Mouse (Mus musculus) ES-E14 (cell line): Measurements from ENCODE around the gene Glrb. TPM values are rescaled to one million over a fixed set of nuclear protein-coding genes. Genes with fewer than 3 reads are reported as not detected.

Source experiments
- DNase-seq: peaks from one replicate; pipeline ENCODE4 v3.0.0-alpha.2; 2013; ENCODE audit warnings: low read depth, low spot score
- H3K27ac ChIP-seq: 2 replicates; pipeline ENCODE4 v1.5.1; 2012; ENCODE audit warnings: low read depth, mild to moderate bottlenecking, low read length, moderate library complexity, mixed read lengths; ENCODE audit not compliant: poor library complexity, insufficient read depth, severe bottlenecking
- H3K36me3 ChIP-seq: 2 replicates; pipeline ENCODE4 v1.6.1; 2012; ENCODE audit warnings: mild to moderate bottlenecking, low read length, moderate library complexity, mixed read lengths; ENCODE audit not compliant: control insufficient read depth, poor library complexity, insufficient read depth, severe bottlenecking
- H3K4me1 ChIP-seq, 2 experiments: fragments of 150-350 bp in 1 of 2; sonication (generic) in 1 of 2; 2 replicates each; pipeline ENCODE4 v1.6.1; 2012; ENCODE audit warnings: low read length in 2 of 2, mild to moderate bottlenecking in 1 of 2, mixed read lengths in 1 of 2; ENCODE audit not compliant: control insufficient read depth in 2 of 2, insufficient read depth in 2 of 2, poor library complexity in 1 of 2
- H3K4me3 ChIP-seq, 2 experiments: fragments of 150-350 bp in 1 of 2; sonication (generic) in 1 of 2; 2 replicates each; pipeline ENCODE4 v1.5.1; 2012; ENCODE audit warnings: low read length in 2 of 2, low read depth in 1 of 2, mild to moderate bottlenecking in 1 of 2, mixed read lengths in 1 of 2; ENCODE audit not compliant: insufficient read depth in 1 of 2, poor library complexity in 1 of 2, severe bottlenecking in 1 of 2
- H3K9ac ChIP-seq: 2 replicates; pipeline ENCODE4 v1.6.1; 2012; ENCODE audit warnings: low read depth, mild to moderate bottlenecking, low read length, mixed read lengths; ENCODE audit not compliant: poor library complexity, insufficient read depth, severe bottlenecking
- H3K9me3 ChIP-seq: fragments of 150-350 bp; sonication (generic); 2 replicates; pipeline ENCODE4 v1.6.1; 2012; ENCODE audit warnings: low read depth, mild to moderate bottlenecking, low read length; ENCODE audit not compliant: control insufficient read depth, insufficient read depth
- CHD2 ChIP-seq: IDR thresholded peaks from 2 replicates; pipeline ENCODE4 v1.6.1; 2014; ENCODE audit warnings: mild to moderate bottlenecking, low read depth, low read length, inconsistent platforms
- HCFC1 ChIP-seq: IDR thresholded peaks from 2 replicates; pipeline ENCODE4 v1.6.1; 2012; ENCODE audit warnings: low read length, inconsistent platforms, borderline replicate concordance; ENCODE audit not compliant: insufficient read depth
- MAFK ChIP-seq: IDR thresholded peaks from 2 replicates; pipeline ENCODE4 v1.6.1; 2014; ENCODE audit warnings: mild to moderate bottlenecking, low read depth, low read length, inconsistent platforms; ENCODE audit not compliant: insufficient read depth
- ZC3H11A ChIP-seq: IDR thresholded peaks from 2 replicates; pipeline ENCODE4 v1.6.1; 2012; ENCODE audit warnings: low read depth, mild to moderate bottlenecking, inconsistent platforms, low read length, borderline replicate concordance
- ZNF384 ChIP-seq: IDR thresholded peaks from 2 replicates; pipeline ENCODE4 v1.6.1; 2012; ENCODE audit warnings: low read depth, low read length, inconsistent platforms
- in situ Hi-C, 2 experiments: fragments of 600-800 bp; cut with MboI; formaldehyde crosslinking; loops; one replicate each; pipeline ENCODE4 v1.15.1; 2025; ENCODE audit warnings: low sequenced_read_pairs in 2 of 2, inconsistent platforms in 1 of 2; ENCODE audit not compliant: unreplicated experiment in 2 of 2
- total RNA-seq: library from RNA; depleted of rRNA; stranded (reverse); fragments of 300-350 nt; gene quantifications from 2 replicates; pipeline ENCODE4 v1.2.3, GENCODE M21; 2012

The Glrb gene
- total RNA-seq, 1 experiment: 1.4 TPM

GRCm38 (mm10) chr3:80823975-80824374, 89.5 kb downstream of the Glrb start:
- TF ChIP-seq ZNF384: no peak
- TF ChIP-seq CHD2: no peak
- TF ChIP-seq HCFC1: no peak
- TF ChIP-seq ZC3H11A: no peak
- TF ChIP-seq MAFK: no peak
- no peaks in the 10 kb centered on the region for H3K4me1 ChIP-seq
- H3K9me3 ChIP-seq: no peaks in the 10 kb centered on the region
- H3K4me3 ChIP-seq: no peak overlapping the region
- H3K27ac ChIP-seq: no peak overlapping the region
- no peak overlapping the region for H3K9ac ChIP-seq
- in situ Hi-C loops: no loop called here
- H3K36me3 ChIP-seq: no peaks in the 10 kb centered on the region
- DNase-seq: no peak

- DNase-seq: no peak
- Histone ChIP-seq H3K36me3 (no peaks in the 10 kb centered on the region), H3K27ac (no peak overlapping the region), H3K9ac (no peak overlapping the region), H3K9me3 (no peaks in the 10 kb centered on the region), H3K4me3 (no peak overlapping the region), H3K4me1 (no peaks in the 10 kb centered on the region)
- TF ChIP-seq ZC3H11A (no peak), HCFC1 (no peak), MAFK (no peak), ZNF384 (no peak), CHD2 (no peak)
- in situ Hi-C loops: no loop called here
These were observed 94.8 kb downstream of the Glrb start for GRCm38 (mm10) chr3:80818619-80819018.

- in situ Hi-C loops: no loop called here
- Histone ChIP-seq H3K27ac (no peak overlapping the region), H3K9me3 (no peaks in the 10 kb centered on the region), H3K4me3 (no peak overlapping the region), H3K36me3 (no peaks in the 10 kb centered on the region), H3K9ac (no peak overlapping the region), H3K4me1 (no peaks in the 10 kb centered on the region)
- DNase-seq: no peak
- TF ChIP-seq MAFK: no peak
- TF ChIP-seq ZNF384: no peak
- TF ChIP-seq HCFC1: no peak
- no peak for TF ChIP-seq ZC3H11A
- TF ChIP-seq CHD2: no peak
These were observed 99.7 kb downstream of the Glrb start for GRCm38 (mm10) chr3:80813734-80814133.

- H3K9me3 ChIP-seq: no peaks in the 10 kb centered on the region
- in situ Hi-C loops: no loop called here
- TF ChIP-seq ZNF384 (no peak), MAFK (no peak), CHD2 (no peak), HCFC1 (no peak), ZC3H11A (no peak)
These were observed 101.2 kb downstream of the Glrb start for GRCm38 (mm10) chr3:80812237-80812636.

GRCm38 (mm10) chr3:80805327-80805726, 108.1 kb downstream of the Glrb start:
- Histone ChIP-seq H3K4me1 (0 out of 4 replicates have a peak, but pooled peaks cover 0 to under 1% of the 10 kb centered on the region in 2 experiments), H3K36me3 (no peaks in the 10 kb centered on the region), H3K4me3 (no peak overlapping the region), H3K27ac (no peak overlapping the region), H3K9ac (no peak overlapping the region), H3K9me3 (no peaks in the 10 kb centered on the region)
- in situ Hi-C loops: no loop called here
- DNase-seq: no peak
- TF ChIP-seq ZC3H11A (no peak), HCFC1 (no peak), CHD2 (no peak), MAFK (no peak), ZNF384 (no peak)

More at GRCm38 (mm10) chr3:80812237-80812636, 101.2 kb downstream of the Glrb start:
- no peak for DNase-seq
- H3K4me3 ChIP-seq: no peak overlapping the region
- H3K4me1 ChIP-seq: no peaks in the 10 kb centered on the region
- H3K36me3 ChIP-seq: no peaks in the 10 kb centered on the region
- no peak overlapping the region for H3K9ac ChIP-seq
- H3K27ac ChIP-seq: no peak overlapping the region
